Mouse (Mus musculus): ENCODE data around the gene Slc13a3. TPM values are rescaled to one million over a fixed set of nuclear protein-coding genes. Genes with fewer than 3 reads are reported as not detected.
A peak's percentile ranks its signal among the peaks of the same experiment; 100 is the strongest.
"Not testable (repeated sequence)": the region's sequence is repeated elsewhere in the genome, so short reads cannot be mapped to it uniquely, and the experiment has no call there.

Slc13a3 gene
- polyA plus RNA-seq (2014; fragmentation: Nextera tagmentation; extraction: Ambion mirVana) = 0.29 and 0.61 TPM in 2 replicates

- no peak within 1 kb of the TSS for H3K9ac ChIP-seq (ENCODE audit: low read depth, low read length)
- H3K9me3 ChIP-seq (replicated peaks; ENCODE audit: control insufficient read depth, low read length) = no peaks in the 10 kb centered on the region
- H3K4me3 ChIP-seq (ENCODE audit: low read depth, low read length) = peak within 1 kb of the TSS; percentile 21
- no peak within 1 kb of the TSS for H3K27ac ChIP-seq (ENCODE audit: low read depth, low read length)
- H3K36me3 ChIP-seq (ENCODE audit: control insufficient read depth, insufficient read depth, low read length) = no peaks in the 10 kb centered on the region
- 3% methylated on average over 35 of the region's 35 CpGs for WGBS (ENCODE audit: insufficient replicate concordance)
- H3K4me2 ChIP-seq = peak within 1 kb of the TSS; percentile 58
- 0 out of 2 replicates have a peak, but pooled peaks cover 3% of the 10 kb centered on the region for H3K4me1 ChIP-seq (ENCODE audit: control insufficient read depth, insufficient read depth, low read length)
- ATAC-seq (replicated peaks; ENCODE audit: insufficient number of reproducible peaks, low FRiP score, low TSS enrichment) = no peak
- peaks cover 30% of the 10 kb centered on the region for H3K27me3 ChIP-seq (ENCODE audit: control insufficient read depth, insufficient read depth, low read length)
Measured at GRCm38 (mm10) chr2:165473003-165473402, at the start of gene Slc13a3. TSS of gene Slc13a3 (minus strand) at chr2:165473230.

- Histone ChIP-seq H3K9ac (ENCODE audit: low read depth, low read length) (no peak overlapping the region), H3K36me3 (ENCODE audit: control insufficient read depth, insufficient read depth, low read length) (no peaks in the 10 kb centered on the region), H3K4me3 (ENCODE audit: low read depth, low read length) (no peak overlapping the region), H3K27ac (ENCODE audit: low read depth, low read length) (no peak overlapping the region), H3K9me3 (replicated peaks; ENCODE audit: control insufficient read depth, low read length) (no peaks in the 10 kb centered on the region), H3K4me2 (no peak overlapping the region), H3K4me1 (ENCODE audit: control insufficient read depth, insufficient read depth, low read length) (peaks cover 7% of the 10 kb centered on the region; the same call in 1 of the 2 replicates), H3K27me3 (ENCODE audit: control insufficient read depth, insufficient read depth, low read length) (peaks cover 6% of the 10 kb centered on the region; the same call in 1 of the 2 replicates)
- 0 out of 2 replicates have a peak, but pooled peaks have one; percentile 7 for ATAC-seq (replicated peaks; ENCODE audit: insufficient number of reproducible peaks, low FRiP score, low TSS enrichment)
- WGBS (ENCODE audit: insufficient replicate concordance) = 90% methylated on average over 20 of the region's 20 CpGs
Measured at GRCm38 (mm10) chr2:165515178-165515728, 42.2 kb upstream of the Slc13a3 start.

- ATAC-seq (replicated peaks; ENCODE audit: insufficient number of reproducible peaks, low FRiP score, low TSS enrichment) = no peak
- 41% methylated on average over 11 of the region's 11 CpGs for WGBS (ENCODE audit: insufficient replicate concordance)
- Histone ChIP-seq H3K9ac (ENCODE audit: low read depth, low read length) (no peak overlapping the region), H3K4me3 (ENCODE audit: low read depth, low read length) (no peak overlapping the region), H3K36me3 (ENCODE audit: control insufficient read depth, insufficient read depth, low read length) (no peaks in the 10 kb centered on the region), H3K9me3 (replicated peaks; ENCODE audit: control insufficient read depth, low read length) (no peaks in the 10 kb centered on the region), H3K27me3 (ENCODE audit: control insufficient read depth, insufficient read depth, low read length) (peaks cover 6% of the 10 kb centered on the region; the same call in 1 of the 2 replicates), H3K27ac (ENCODE audit: low read depth, low read length) (no peak overlapping the region), H3K4me2 (no peak overlapping the region), H3K4me1 (ENCODE audit: control insufficient read depth, insufficient read depth, low read length) (peaks cover 7% of the 10 kb centered on the region; the same call in 1 of the 2 replicates)
Measured at GRCm38 (mm10) chr2:165512870-165513600, 40.0 kb upstream of the Slc13a3 start.

- Histone ChIP-seq H3K4me1 (ENCODE audit: control insufficient read depth, insufficient read depth, low read length) (peaks cover 7% of the 10 kb centered on the region; the same call in 1 of the 2 replicates), H3K27me3 (ENCODE audit: control insufficient read depth, insufficient read depth, low read length) (peaks cover 6% of the 10 kb centered on the region; the same call in 1 of the 2 replicates), H3K4me3 (ENCODE audit: low read depth, low read length) (no peak overlapping the region), H3K9me3 (replicated peaks; ENCODE audit: control insufficient read depth, low read length) (no peaks in the 10 kb centered on the region), H3K9ac (ENCODE audit: low read depth, low read length) (no peak overlapping the region), H3K36me3 (ENCODE audit: control insufficient read depth, insufficient read depth, low read length) (no peaks in the 10 kb centered on the region), H3K27ac (ENCODE audit: low read depth, low read length) (no peak overlapping the region), H3K4me2 (no peak overlapping the region)
- ATAC-seq (replicated peaks; ENCODE audit: insufficient number of reproducible peaks, low FRiP score, low TSS enrichment) = no peak
- WGBS (ENCODE audit: insufficient replicate concordance) = 57% methylated on average over 7 of the region's 7 CpGs
Measured at GRCm38 (mm10) chr2:165512426-165512825, 39.4 kb upstream of the Slc13a3 start.

- WGBS (ENCODE audit: insufficient replicate concordance) = 84% methylated on average over 4 of the region's 4 CpGs
Measured at GRCm38 (mm10) chr2:165511530-165511929, 38.5 kb upstream of the Slc13a3 start.

GRCm38 (mm10) chr2:165510914-165511458 is 38.0 kb upstream of the Slc13a3 start:
- 77% methylated on average over 2 of the region's 2 CpGs for WGBS (ENCODE audit: insufficient replicate concordance)
- not testable (repeated sequence) for H3K36me3 ChIP-seq (ENCODE audit: control insufficient read depth, insufficient read depth, low read length); H3K27me3 ChIP-seq (ENCODE audit: control insufficient read depth, insufficient read depth, low read length); H3K4me2 ChIP-seq; H3K9ac ChIP-seq (ENCODE audit: low read depth, low read length); H3K4me1 ChIP-seq (ENCODE audit: control insufficient read depth, insufficient read depth, low read length); H3K4me3 ChIP-seq (ENCODE audit: low read depth, low read length); H3K9me3 ChIP-seq (replicated peaks; ENCODE audit: control insufficient read depth, low read length); ATAC-seq (replicated peaks; ENCODE audit: insufficient number of reproducible peaks, low FRiP score, low TSS enrichment); H3K27ac ChIP-seq (ENCODE audit: low read depth, low read length)

More at GRCm38 (mm10) chr2:165511530-165511929, 38.5 kb upstream of the Slc13a3 start:
- H3K27me3 ChIP-seq (ENCODE audit: control insufficient read depth, insufficient read depth, low read length); H3K9me3 ChIP-seq (replicated peaks; ENCODE audit: control insufficient read depth, low read length); H3K36me3 ChIP-seq (ENCODE audit: control insufficient read depth, insufficient read depth, low read length); ATAC-seq (replicated peaks; ENCODE audit: insufficient number of reproducible peaks, low FRiP score, low TSS enrichment); H3K27ac ChIP-seq (ENCODE audit: low read depth, low read length); H3K9ac ChIP-seq (ENCODE audit: low read depth, low read length); H3K4me1 ChIP-seq (ENCODE audit: control insufficient read depth, insufficient read depth, low read length); H3K4me3 ChIP-seq (ENCODE audit: low read depth, low read length); H3K4me2 ChIP-seq: not testable (repeated sequence)

GRCm38 (mm10) chr2:165510466-165510865 is 37.4 kb upstream of the Slc13a3 start:
- Histone ChIP-seq H3K4me2 (no peak overlapping the region), H3K9ac (ENCODE audit: low read depth, low read length) (no peak overlapping the region), H3K4me1 (ENCODE audit: control insufficient read depth, insufficient read depth, low read length) (peaks cover 7% of the 10 kb centered on the region; the same call in 1 of the 2 replicates), H3K4me3 (ENCODE audit: low read depth, low read length) (no peak overlapping the region), H3K27ac (ENCODE audit: low read depth, low read length) (no peak overlapping the region), H3K27me3 (ENCODE audit: control insufficient read depth, insufficient read depth, low read length) (peaks cover 6% of the 10 kb centered on the region; the same call in 1 of the 2 replicates), H3K9me3 (replicated peaks; ENCODE audit: control insufficient read depth, low read length) (no peaks in the 10 kb centered on the region), H3K36me3 (ENCODE audit: control insufficient read depth, insufficient read depth, low read length) (no peaks in the 10 kb centered on the region)
- WGBS (ENCODE audit: insufficient replicate concordance) = 45% methylated on average over 5 of the region's 5 CpGs
- no peak for ATAC-seq (replicated peaks; ENCODE audit: insufficient number of reproducible peaks, low FRiP score, low TSS enrichment)

- Histone ChIP-seq H3K4me3 (ENCODE audit: low read depth, low read length) (no peak overlapping the region), H3K27ac (ENCODE audit: low read depth, low read length) (no peak overlapping the region), H3K36me3 (ENCODE audit: control insufficient read depth, insufficient read depth, low read length) (no peaks in the 10 kb centered on the region), H3K9me3 (replicated peaks; ENCODE audit: control insufficient read depth, low read length) (no peaks in the 10 kb centered on the region), H3K9ac (ENCODE audit: low read depth, low read length) (no peak overlapping the region), H3K27me3 (ENCODE audit: control insufficient read depth, insufficient read depth, low read length) (peaks cover 5% of the 10 kb centered on the region; the same call in 1 of the 2 replicates), H3K4me2 (no peak overlapping the region), H3K4me1 (ENCODE audit: control insufficient read depth, insufficient read depth, low read length) (peaks cover 7% of the 10 kb centered on the region; the same call in 1 of the 2 replicates)
- 55% methylated on average over 9 of the region's 9 CpGs for WGBS (ENCODE audit: insufficient replicate concordance)
- ATAC-seq (replicated peaks; ENCODE audit: insufficient number of reproducible peaks, low FRiP score, low TSS enrichment) = no peak
Measured at GRCm38 (mm10) chr2:165509686-165510085, 36.7 kb upstream of the Slc13a3 start.
